Comparison of ENCODE assay signal across 21 mouse cellular contexts in the genomic region with DNA sequence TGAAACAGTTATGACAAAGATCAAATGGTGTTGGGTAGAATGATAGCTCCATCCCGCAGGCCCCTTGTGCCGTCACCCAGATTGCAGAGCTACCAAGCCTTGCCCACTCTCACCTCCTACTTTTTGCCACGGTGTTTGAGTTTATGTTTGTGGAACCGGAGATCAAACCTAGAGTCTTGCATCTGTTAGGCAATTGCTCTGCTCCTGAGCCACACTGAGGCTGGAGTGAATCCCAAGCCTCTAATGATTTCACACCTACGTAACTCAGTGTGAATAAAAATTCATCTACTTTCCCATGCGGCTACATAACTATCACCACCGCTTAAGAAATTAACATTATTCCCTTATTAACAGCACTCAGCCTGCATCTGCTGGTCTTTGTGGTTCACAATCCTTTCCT.
DNase-seq lines count a peak whose midpoint lies in the region; ATAC-seq and TF ChIP-seq lines count a peak whose summit lies in the region.
"Had no signal": no experiment of that assay in that cellular context is flagged by ENCODE, and none has a peak within 500 bp of the region (broad histone marks: within the 10 kb centered on the region; RNA-seq: fewer than 3 reads in every experiment).

No protein-coding gene starts in this region.

- WGBS in hindbrain, embryonic 13.5 days = 92% methylated on average over 7 of the region's 7 CpGs
- 93% methylated on average over 7 of the region's 7 CpGs for WGBS in hindbrain, embryonic 10.5 days
- 60% methylated on average over 7 of the region's 7 CpGs for WGBS in forebrain, postnatal 0 days
- WGBS in midbrain, embryonic 16.5 days = 83% methylated on average over 7 of the region's 7 CpGs
- WGBS in intestine, embryonic 16.5 days = 89% methylated on average over 7 of the region's 7 CpGs

- no peaks in the 10 kb centered on the region for H3K36me3 ChIP-seq in hindbrain, embryonic 13.5 days
- no peaks in the 10 kb centered on the region for H3K36me3 ChIP-seq in hindbrain, embryonic 10.5 days
- H3K36me3 ChIP-seq in forebrain, postnatal 0 days (ENCODE audit: insufficient read depth) = no peaks in the 10 kb centered on the region
- no peaks in the 10 kb centered on the region for H3K36me3 ChIP-seq in midbrain, embryonic 16.5 days (ENCODE audit: control insufficient read depth, insufficient read depth, low read length)
- no peaks in the 10 kb centered on the region for H3K36me3 ChIP-seq in intestine, embryonic 16.5 days (ENCODE audit: control insufficient read depth, insufficient read depth, low read length)
- H3K36me3 ChIP-seq: embryonic facial prominence, embryonic 13.5 days; G1E; heart, embryonic 15.5 days; lung, embryonic 15.5 days had no signal

- peak overlapping the region; percentile 79 for H3K27ac ChIP-seq in hindbrain, embryonic 13.5 days
- no peak overlapping the region for H3K27ac ChIP-seq in hindbrain, embryonic 10.5 days
- peak overlapping the region; percentile 66; the same call in 1 of the 2 replicates for H3K27ac ChIP-seq in forebrain, postnatal 0 days (ENCODE audit: low read depth, low read length)
- H3K27ac ChIP-seq in midbrain, embryonic 16.5 days (ENCODE audit: low read length) = peak overlapping the region; percentile 65
- H3K27ac ChIP-seq in intestine, embryonic 16.5 days (ENCODE audit: low read length) = no peak overlapping the region
- H3K27ac ChIP-seq: embryonic facial prominence, embryonic 13.5 days; heart, adult 2 months; heart, embryonic 15.5 days; liver, embryonic 14.5 days; lung, embryonic 15.5 days had no signal

- TF ChIP-seq POLR2A in brain, embryonic 14.5 days (IDR thresholded peaks at IDR 0.05; ENCODE audit: borderline replicate concordance, extremely low read depth, insufficient read depth, insufficient read length, poor library complexity, severe bottlenecking) = no peak

- no peaks in the 10 kb centered on the region for H3K9me3 ChIP-seq in hindbrain, embryonic 13.5 days
- no peaks in the 10 kb centered on the region for H3K9me3 ChIP-seq in hindbrain, embryonic 10.5 days
- H3K9me3 ChIP-seq in forebrain, postnatal 0 days (ENCODE audit: low read length) = no peaks in the 10 kb centered on the region
- no peaks in the 10 kb centered on the region for H3K9me3 ChIP-seq in midbrain, embryonic 16.5 days (replicated peaks; ENCODE audit: control insufficient read depth, low read length, poor library complexity, severe bottlenecking)
- no peaks in the 10 kb centered on the region for H3K9me3 ChIP-seq in intestine, embryonic 16.5 days (ENCODE audit: control insufficient read depth, low read length)
- H3K9me3 ChIP-seq: embryonic facial prominence, embryonic 13.5 days; G1E; heart, embryonic 15.5 days; lung, embryonic 15.5 days had no signal

- H3K4me3 ChIP-seq in hindbrain, embryonic 13.5 days = no peak overlapping the region
- no peak overlapping the region for H3K4me3 ChIP-seq in hindbrain, embryonic 10.5 days
- H3K4me3 ChIP-seq in forebrain, postnatal 0 days (ENCODE audit: low read depth, low read length) = no peak overlapping the region
- no peak overlapping the region for H3K4me3 ChIP-seq in midbrain, embryonic 16.5 days (ENCODE audit: low read depth, low read length)
- no peak overlapping the region for H3K4me3 ChIP-seq in intestine, embryonic 16.5 days (ENCODE audit: low read length)
- H3K4me3 ChIP-seq: embryonic facial prominence, embryonic 13.5 days; heart, adult 2 months; heart, embryonic 15.5 days; lung, embryonic 15.5 days had no signal

- H3K4me1 ChIP-seq in hindbrain, embryonic 13.5 days (replicated peaks) = peaks cover 65% of the 10 kb centered on the region
- peaks cover 21% of the 10 kb centered on the region for H3K4me1 ChIP-seq in hindbrain, embryonic 10.5 days (replicated peaks)
- peaks cover 29% of the 10 kb centered on the region; the same call in 1 of the 2 replicates for H3K4me1 ChIP-seq in forebrain, postnatal 0 days (ENCODE audit: insufficient read depth)
- H3K4me1 ChIP-seq in midbrain, embryonic 16.5 days (ENCODE audit: control insufficient read depth, insufficient read depth, low read length) = peaks cover 35% of the 10 kb centered on the region
- no peaks in the 10 kb centered on the region for H3K4me1 ChIP-seq in intestine, embryonic 16.5 days (ENCODE audit: control insufficient read depth, insufficient read depth, low read length)
- H3K4me1 ChIP-seq: heart, embryonic 15.5 days; lung, embryonic 15.5 days had no signal

- no peak overlapping the region for H3K4me2 ChIP-seq in hindbrain, embryonic 13.5 days
- H3K4me2 ChIP-seq in forebrain, postnatal 0 days (ENCODE audit: low read depth) = no peak overlapping the region
- no peak overlapping the region for H3K4me2 ChIP-seq in midbrain, embryonic 16.5 days (ENCODE audit: low read length)
- no peak overlapping the region for H3K4me2 ChIP-seq in intestine, embryonic 16.5 days (ENCODE audit: low read depth, low read length)
- H3K4me2 ChIP-seq: embryonic facial prominence, embryonic 13.5 days; heart, embryonic 15.5 days; lung, embryonic 15.5 days had no signal

- H3K27me3 ChIP-seq in hindbrain, embryonic 13.5 days = no peaks in the 10 kb centered on the region
- H3K27me3 ChIP-seq in hindbrain, embryonic 10.5 days (ENCODE audit: insufficient read depth, poor library complexity, severe bottlenecking) = no peaks in the 10 kb centered on the region
- no peaks in the 10 kb centered on the region for H3K27me3 ChIP-seq in forebrain, postnatal 0 days (ENCODE audit: insufficient read depth, low read length)
- no peaks in the 10 kb centered on the region for H3K27me3 ChIP-seq in midbrain, embryonic 16.5 days (ENCODE audit: control insufficient read depth, insufficient read depth, low read depth, low read length)
- H3K27me3 ChIP-seq in intestine, embryonic 16.5 days (replicated peaks; ENCODE audit: control insufficient read depth, insufficient read depth, low read length) = no peaks in the 10 kb centered on the region
- H3K27me3 ChIP-seq: lung, embryonic 15.5 days had no signal

- no peak overlapping the region for H3K9ac ChIP-seq in hindbrain, embryonic 13.5 days
- no peak overlapping the region for H3K9ac ChIP-seq in forebrain, postnatal 0 days
- H3K9ac ChIP-seq in midbrain, embryonic 16.5 days (ENCODE audit: low read depth, low read length) = no peak overlapping the region
- H3K9ac ChIP-seq in intestine, embryonic 16.5 days (ENCODE audit: low read depth, low read length) = no peak overlapping the region
- H3K9ac ChIP-seq: embryonic facial prominence, embryonic 13.5 days; heart, embryonic 15.5 days; liver, embryonic 14.5 days; lung, embryonic 15.5 days had no signal

- no peak for ATAC-seq in hindbrain, embryonic 13.5 days (ENCODE audit: low FRiP score)
- ATAC-seq in forebrain, postnatal 0 days = no peak
- no peak for ATAC-seq in midbrain, embryonic 16.5 days
- ATAC-seq in intestine, embryonic 16.5 days = no peak

- TF ChIP-seq CTCF in brain, embryonic 14.5 days (IDR thresholded peaks at IDR 0.05; ENCODE audit: borderline replicate concordance, extremely low read depth, insufficient read depth, insufficient read length) = no peak
- TF ChIP-seq CTCF in forebrain, postnatal 0 days (IDR thresholded peaks at IDR 0.05; ENCODE audit: low read depth) = no peak

- DNase-seq in hindbrain, embryonic 10.5 days (ENCODE audit: low spot score) = no peak
- peak; percentile 60 for DNase-seq in brain, embryonic 14.5 days (ENCODE audit: low read depth)
- DNase-seq in forebrain, postnatal 0 days = no peak
- DNase-seq in embryo, embryonic 11 days = no peak
- DNase-seq in testis, postnatal 10 days (ENCODE audit: low spot score) = no peak
- DNase-seq: cerebellum, adult 9-11 months; gastrocnemius, postnatal 25 days; heart, adult 2 months; kidney, adult 11 months; lung, postnatal 4 days; right cerebral cortex, postnatal 25 days; thymus, adult 18-20 months; thymus, postnatal 4 days had no signal

Comparison
In these comparisons a context has a peak if more than half of its experiments do, and no peak if none do; other contexts are left out.
1. H3K27ac ChIP-seq: peak in hindbrain, embryonic 13.5 days (single experiment), forebrain, postnatal 0 days (single experiment) and midbrain, embryonic 16.5 days (single experiment); none in hindbrain, embryonic 10.5 days (single experiment) and intestine, embryonic 16.5 days (single experiment).